Mouse (Mus musculus) MEL (cell line): ENCODE measurements around the gene Rbms3.

Experiments
- BHLHE40 ChIP-seq: IDR thresholded peaks from 2 replicates; pipeline ENCODE4 v1.6.1; 2012; ENCODE audit warnings: low read depth, mild to moderate bottlenecking, inconsistent platforms, low read length, improper control_type of control experiment, borderline replicate concordance
- CHD1 ChIP-seq: IDR thresholded peaks from 2 replicates; pipeline ENCODE4 v1.6.1; 2012; ENCODE audit warnings: low read depth, mild to moderate bottlenecking, inconsistent platforms, low read length, improper control_type of control experiment
- CHD2 ChIP-seq: IDR thresholded peaks from 2 replicates; pipeline ENCODE4 v1.6.1; 2011; ENCODE audit warnings: low read length, improper control_type of control experiment
- CTCF ChIP-seq, 3 experiments: IDR thresholded peaks in 2 of 3; conservative IDR thresholded peaks in 1 of 3; 2 replicates each; pipeline ENCODE4 v1.5.1; 2011 to 2012; ENCODE audit warnings: low read length in 3 of 3, low read depth in 2 of 3, mild to moderate bottlenecking in 2 of 3, improper control_type of control experiment in 1 of 3, inconsistent platforms in 1 of 3, mixed read lengths in 1 of 3, moderate library complexity in 1 of 3; ENCODE audit not compliant: control insufficient read depth in 1 of 3, insufficient read depth in 1 of 3, poor library complexity in 1 of 3, severe bottlenecking in 1 of 3
- E2F4 ChIP-seq: IDR thresholded peaks from 2 replicates; pipeline ENCODE4 v1.6.1; 2011; ENCODE audit warnings: low read depth, low read length, improper control_type of control experiment, borderline replicate concordance
- EP300 ChIP-seq, 2 experiments: IDR thresholded peaks; 2 replicates each; pipeline ENCODE4 v1.6.1; 2011; ENCODE audit warnings: improper control_type of control experiment in 2 of 2, low read length in 2 of 2, low read depth in 1 of 2, mild to moderate bottlenecking in 1 of 2
- GATA1 ChIP-seq: IDR thresholded peaks from 2 replicates; pipeline ENCODE4 v1.6.1; 2011; ENCODE audit warnings: low read depth, low read length, improper control_type of control experiment
- MAFK ChIP-seq: IDR thresholded peaks from 2 replicates; pipeline ENCODE4 v1.6.1; 2011; ENCODE audit warnings: low read depth, mild to moderate bottlenecking, low read length, improper control_type of control experiment, borderline replicate concordance
- NRF1 ChIP-seq: IDR thresholded peaks from 2 replicates; pipeline ENCODE4 v1.6.1; 2014; ENCODE audit warnings: low read depth, mild to moderate bottlenecking, inconsistent platforms, low read length, improper control_type of control experiment, moderate library complexity; ENCODE audit not compliant: poor library complexity, insufficient read depth, severe bottlenecking
- POLR2A ChIP-seq, 2 experiments: IDR thresholded peaks; 2 replicates each; pipeline ENCODE4 v1.6.1; 2011 to 2012; ENCODE audit warnings: low read length in 2 of 2, mild to moderate bottlenecking in 2 of 2, control low read depth in 1 of 2, improper control_type of control experiment in 1 of 2, low read depth in 1 of 2, moderate library complexity in 1 of 2; ENCODE audit not compliant: control insufficient read depth in 1 of 2, insufficient read depth in 1 of 2, poor library complexity in 1 of 2
- RCOR1 ChIP-seq: IDR thresholded peaks from 2 replicates; pipeline ENCODE4 v1.6.1; 2012; ENCODE audit warnings: low read depth, mild to moderate bottlenecking, inconsistent platforms, low read length, improper control_type of control experiment
- TCF12 ChIP-seq: IDR thresholded peaks from 2 replicates; pipeline ENCODE4 v1.6.1; 2014; ENCODE audit warnings: low read depth, mild to moderate bottlenecking, inconsistent platforms, low read length, improper control_type of control experiment, moderate library complexity
- USF1 ChIP-seq: IDR thresholded peaks from 2 replicates; pipeline ENCODE4 v1.6.1; 2014; ENCODE audit warnings: low read depth, mild to moderate bottlenecking, inconsistent platforms, low read length, improper control_type of control experiment, moderate library complexity
- ZC3H11A ChIP-seq: IDR thresholded peaks from 2 replicates; pipeline ENCODE4 v1.6.1; 2012; ENCODE audit warnings: low read depth, mild to moderate bottlenecking, inconsistent platforms, low read length, improper control_type of control experiment

- TF ChIP-seq USF1 (no peak), CTCF (IDR thresholded peaks at IDR 0.05 in 2 of 3, conservative IDR thresholded peaks at IDR 0.05 in 1 of 3; ENCODE audit: control insufficient read depth in 1 of 3, insufficient read depth in 1 of 3, low read depth in 2 of 3, low read length in 3 of 3, poor library complexity in 1 of 3, severe bottlenecking in 1 of 3) (no peak), CHD1 (no peak), ZC3H11A (no peak), EP300 (IDR thresholded peaks at IDR 0.05; ENCODE audit: low read depth in 1 of 2, low read length in 2 of 2) (no peak), NRF1 (no peak), POLR2A (IDR thresholded peaks at IDR 0.05; ENCODE audit: control insufficient read depth in 1 of 2, insufficient read depth in 1 of 2, low read depth in 1 of 2, low read length in 2 of 2, poor library complexity in 1 of 2) (no peak), GATA1 (no peak), BHLHE40 (no peak), CHD2 (no peak), E2F4 (no peak), TCF12 (no peak), MAFK (no peak), RCOR1 (no peak)
These were observed 597.0 kb downstream of the Rbms3 start for GRCm38 (mm10) chr9:117032690-117033089.
